9 mouse cellular contexts compared by ENCODE assay signal in the genomic region with DNA sequence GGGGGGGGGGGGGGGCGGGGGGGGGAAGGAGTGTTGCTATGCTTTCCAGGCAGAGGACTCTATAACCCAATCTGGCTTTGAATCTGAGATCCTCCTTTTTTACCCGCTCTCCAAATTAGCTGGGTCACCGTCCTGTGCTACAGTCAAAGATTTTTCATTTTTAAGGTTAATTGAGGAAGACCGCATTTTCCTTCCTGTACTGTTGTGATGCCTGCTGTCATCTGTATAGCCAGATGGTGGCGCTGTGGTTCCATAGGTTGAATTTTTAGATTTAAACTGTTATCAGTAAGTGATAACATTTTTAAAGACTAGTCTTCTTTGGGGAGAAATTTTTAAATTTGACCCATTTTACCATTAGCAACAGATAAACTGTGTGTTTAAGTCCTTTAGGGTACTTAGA. TPM values are rescaled to one million over a fixed set of nuclear protein-coding genes. Genes with fewer than 3 reads are reported as not detected.
DNase-seq lines count a peak whose midpoint lies in the region; ATAC-seq and TF ChIP-seq lines count a peak whose summit lies in the region.
"Had no signal": no experiment of that assay in that cellular context is flagged by ENCODE, and none has a peak within 500 bp of the region (broad histone marks: within the 10 kb centered on the region; RNA-seq: fewer than 3 reads in every experiment).

No protein-coding gene starts in this region.

- no peak overlapping the region for H3K9ac ChIP-seq in forebrain, embryonic 16.5 days (replicated peaks; ENCODE audit: low read depth, low read length)
- H3K9ac ChIP-seq in midbrain, postnatal 0 days (replicated peaks; ENCODE audit: low read length, poor library complexity, severe bottlenecking) = no peak overlapping the region
- H3K9ac ChIP-seq: heart, embryonic 15.5 days had no signal

- peak; percentile 26; the same call in 1 of the 2 replicates for TF ChIP-seq CTCF in cerebellum, adult 2 months (IDR thresholded peaks at IDR 0.05; ENCODE audit: borderline replicate concordance, insufficient read depth, low read depth, low read length)
- TF ChIP-seq CTCF in layer of hippocampus, adult 2 months (conservative IDR thresholded peaks at IDR 0.05) = peak; percentile 91
- TF ChIP-seq CTCF in midbrain, postnatal 0 days (IDR thresholded peaks at IDR 0.05) = peak; percentile 91

- no peaks in the 10 kb centered on the region for H3K9me3 ChIP-seq in forebrain, embryonic 16.5 days (ENCODE audit: control insufficient read depth, low read length)
- H3K9me3 ChIP-seq in midbrain, postnatal 0 days (ENCODE audit: low read length) = no peaks in the 10 kb centered on the region
- H3K9me3 ChIP-seq: heart, embryonic 15.5 days had no signal

- ATAC-seq in forebrain, embryonic 16.5 days = peak; percentile 60
- ATAC-seq in midbrain, postnatal 0 days (ENCODE audit: low FRiP score) = 0 out of 2 replicates have a peak, but pooled peaks have one; percentile 8
- ATAC-seq in megakaryocyte, adult 5-6 weeks (ENCODE audit: poor library complexity, severe bottlenecking) = no peak

- H3K4me1 ChIP-seq in cerebellum, adult 2 months (ENCODE audit: control insufficient read depth, insufficient read depth, low read length) = no peaks in the 10 kb centered on the region
- H3K4me1 ChIP-seq in forebrain, embryonic 16.5 days (replicated peaks; ENCODE audit: control insufficient read depth, insufficient read depth, low read length) = peaks cover 10% of the 10 kb centered on the region
- H3K4me1 ChIP-seq in midbrain, postnatal 0 days (ENCODE audit: insufficient read depth, low read length) = peaks cover 2% of the 10 kb centered on the region; the same call in 1 of the 2 replicates
- H3K4me1 ChIP-seq: heart, embryonic 15.5 days had no signal

- H3K27me3 ChIP-seq in cerebellum, adult 2 months (ENCODE audit: control insufficient read depth, insufficient read depth, low read length) = no peaks in the 10 kb centered on the region
- H3K27me3 ChIP-seq in forebrain, embryonic 16.5 days (replicated peaks; ENCODE audit: control insufficient read depth, insufficient read depth, low read length) = no peaks in the 10 kb centered on the region
- H3K27me3 ChIP-seq in midbrain, postnatal 0 days (ENCODE audit: insufficient read depth, low read length) = peaks cover 4% of the 10 kb centered on the region; the same call in 1 of the 2 replicates

- no peak overlapping the region for H3K27ac ChIP-seq in cerebellum, adult 2 months (ENCODE audit: insufficient read depth, low read length)
- no peak overlapping the region for H3K27ac ChIP-seq in forebrain, embryonic 16.5 days (ENCODE audit: low read length)
- no peak overlapping the region for H3K27ac ChIP-seq in layer of hippocampus, adult 2 months
- H3K27ac ChIP-seq in midbrain, postnatal 0 days (ENCODE audit: low read depth, low read length) = no peak overlapping the region
- H3K27ac ChIP-seq: heart, embryonic 15.5 days had no signal

- no peaks in the 10 kb centered on the region for H3K36me3 ChIP-seq in forebrain, embryonic 16.5 days (ENCODE audit: control insufficient read depth, insufficient read depth)
- H3K36me3 ChIP-seq in midbrain, postnatal 0 days (ENCODE audit: insufficient read depth, low read length) = no peaks in the 10 kb centered on the region
- H3K36me3 ChIP-seq: heart, embryonic 15.5 days had no signal

- TF ChIP-seq POLR2A in cerebellum, adult 2 months (IDR thresholded peaks at IDR 0.05; ENCODE audit: borderline replicate concordance, insufficient read depth, low read length) = no peak

- WGBS in cerebellum, adult 2 months = 5% methylated on average over 5 of the region's 5 CpGs
- WGBS in forebrain, embryonic 16.5 days = 5% methylated on average over 4 of the region's 5 CpGs
- WGBS in midbrain, postnatal 0 days = 5% methylated on average over 4 of the region's 5 CpGs

- H3K4me3 ChIP-seq in cerebellum, adult 2 months (replicated peaks; ENCODE audit: insufficient read depth, low read depth, low read length) = no peak overlapping the region
- no peak overlapping the region for H3K4me3 ChIP-seq in forebrain, embryonic 16.5 days (replicated peaks; ENCODE audit: low read length)
- no peak overlapping the region for H3K4me3 ChIP-seq in layer of hippocampus, adult 2 months
- no peak overlapping the region for H3K4me3 ChIP-seq in midbrain, postnatal 0 days (ENCODE audit: low read depth, low read length)
- H3K4me3 ChIP-seq: heart, embryonic 15.5 days had no signal

- DNase-seq in cerebellum, adult 2 months = no peak
- no peak for DNase-seq in cerebellum, adult 8-10 months
- DNase-seq in ovary, postnatal 14 days (ENCODE audit: low spot score) = peak; percentile 6
- no peak for DNase-seq in ovary, adult 18-20 months (ENCODE audit: low spot score)
- peak; percentile 51 to 68 for DNase-seq in layer of hippocampus, adult 2 months (ENCODE audit: low spot score in 2 of 2)
- peak; percentile 76 for DNase-seq in midbrain, postnatal 0 days (ENCODE audit: low spot score)

- H3K4me2 ChIP-seq in forebrain, embryonic 16.5 days (ENCODE audit: low read length) = peak overlapping the region; percentile 28
- peak overlapping the region; percentile 25; the same call in 1 of the 2 replicates for H3K4me2 ChIP-seq in midbrain, postnatal 0 days (ENCODE audit: low read depth, low read length, poor library complexity, severe bottlenecking)
- H3K4me2 ChIP-seq: heart, embryonic 15.5 days had no signal

RNA-seq across cellular contexts. Expression of gene Atoh1, which starts 44.0 kb away (rescaled TPM):
- 0.05 TPM in 1 of 2 replicates, not detected in the other for polyA plus RNA-seq in cerebellum, adult 2 months (2012; rRNA removed)
- 0.30 TPM in 1 of 2 replicates, not detected in the other for polyA plus RNA-seq in forebrain, embryonic 16.5 days (2015; fragmentation: Nextera tagmentation; extraction: Ambion mirVana)
- not detected for total RNA-seq in layer of hippocampus, adult 2 months (2021)
- total RNA-seq in midbrain, postnatal 0 days (2014; rRNA removed) = 0.33 and 2.7 TPM in 2 replicates
- polyA plus RNA-seq in midbrain, postnatal 0 days (2015; fragmentation: Nextera tagmentation; extraction: Ambion mirVana) = not detected in 2 replicates
- not detected in 2 replicates for total RNA-seq in megakaryocyte, adult 5-6 weeks (2015)
- total RNA-seq in megakaryocyte, adult 5-6 weeks (2017) = not detected in 2 replicates
- polyA plus RNA-seq: heart, embryonic 15.5 days had no signal

Comparison
In these comparisons a context has a peak if more than half of its experiments do, and no peak if none do; other contexts are left out.
1. DNase-seq: peak in ovary, postnatal 14 days (single experiment), layer of hippocampus, adult 2 months (2 of 2) and midbrain, postnatal 0 days (single experiment); none in cerebellum, adult 2 months (0 of 2), cerebellum, adult 8-10 months (single experiment) and ovary, adult 18-20 months (single experiment).
2. CTCF ChIP-seq: peak in every context shown above with its lines; median percentile 91 in layer of hippocampus, adult 2 months; 91 in midbrain, postnatal 0 days; 26 in cerebellum, adult 2 months.